Mouse (Mus musculus): ENCODE data around the gene Grip1. TPM values are rescaled to one million over a fixed set of nuclear protein-coding genes. Genes with fewer than 3 reads are reported as not detected.

Gene Grip1
- polyA plus RNA-seq, 1 experiment from 2014 or later = 5.0 TPM

GRCm38 (mm10) chr10:119663586-119663985 is 210.0 kb downstream of the Grip1 start:
- no peak for ATAC-seq (ENCODE audit: insufficient number of reproducible peaks, insufficient read depth, low FRiP score, low TSS enrichment, low read depth)
- Histone ChIP-seq H3K9ac (replicated peaks) (no peak overlapping the region), H3K4me2 (no peak overlapping the region), H3K36me3 (no peaks in the 10 kb centered on the region), H3K27me3 (no peaks in the 10 kb centered on the region), H3K4me1 (replicated peaks) (peaks cover 16% of the 10 kb centered on the region; the same call in 1 of the 2 replicates), H3K9me3 (no peaks in the 10 kb centered on the region), H3K4me3 (replicated peaks) (no peak overlapping the region), H3K27ac (no peak overlapping the region)
- WGBS = 91% methylated on average over 9 of the region's 9 CpGs

- H3K27ac ChIP-seq = no peak overlapping the region
- no peak overlapping the region for H3K4me2 ChIP-seq
- H3K4me3 ChIP-seq (replicated peaks) = no peak overlapping the region
- no peaks in the 10 kb centered on the region for H3K9me3 ChIP-seq
- no peak overlapping the region for H3K9ac ChIP-seq (replicated peaks)
- no peaks in the 10 kb centered on the region for H3K36me3 ChIP-seq
- no peak for ATAC-seq (ENCODE audit: insufficient number of reproducible peaks, insufficient read depth, low FRiP score, low TSS enrichment, low read depth)
- 73% methylated on average over 11 of the region's 11 CpGs for WGBS
- peaks cover 16% of the 10 kb centered on the region; the same call in 1 of the 2 replicates for H3K4me1 ChIP-seq (replicated peaks)
- H3K27me3 ChIP-seq = no peaks in the 10 kb centered on the region
These were observed 212.8 kb downstream of the Grip1 start for GRCm38 (mm10) chr10:119666386-119666785.

GRCm38 (mm10) chr10:119670456-119670855 is 216.8 kb downstream of the Grip1 start:
- Histone ChIP-seq H3K4me2 (no peak overlapping the region), H3K9ac (replicated peaks) (no peak overlapping the region), H3K27me3 (no peaks in the 10 kb centered on the region), H3K9me3 (no peaks in the 10 kb centered on the region), H3K27ac (no peak overlapping the region), H3K36me3 (no peaks in the 10 kb centered on the region), H3K4me3 (replicated peaks) (no peak overlapping the region), H3K4me1 (replicated peaks) (peaks cover 16% of the 10 kb centered on the region; the same call in 1 of the 2 replicates)
- no peak for ATAC-seq (ENCODE audit: insufficient number of reproducible peaks, insufficient read depth, low FRiP score, low TSS enrichment, low read depth)
- 47% methylated on average over 7 of the region's 7 CpGs for WGBS

- Histone ChIP-seq H3K27ac (no peak overlapping the region), H3K4me2 (no peak overlapping the region), H3K36me3 (no peaks in the 10 kb centered on the region), H3K4me3 (replicated peaks) (no peak overlapping the region), H3K9me3 (no peaks in the 10 kb centered on the region), H3K27me3 (no peaks in the 10 kb centered on the region), H3K4me1 (replicated peaks) (peaks cover 19% of the 10 kb centered on the region; the same call in 1 of the 2 replicates), H3K9ac (replicated peaks) (no peak overlapping the region)
- no peak for ATAC-seq (ENCODE audit: insufficient number of reproducible peaks, insufficient read depth, low FRiP score, low TSS enrichment, low read depth)
- 83% methylated on average over 3 of the region's 3 CpGs for WGBS
These were observed 230.8 kb downstream of the Grip1 start for GRCm38 (mm10) chr10:119684377-119684826.

- Histone ChIP-seq H3K4me1 (replicated peaks) (peaks cover 28% of the 10 kb centered on the region), H3K4me2 (peak overlapping the region; percentile 80), H3K9me3 (no peaks in the 10 kb centered on the region), H3K4me3 (replicated peaks) (peak overlapping the region; percentile 36), H3K9ac (replicated peaks) (no peak overlapping the region), H3K27me3 (peaks cover 42% of the 10 kb centered on the region), H3K27ac (no peak overlapping the region), H3K36me3 (no peaks in the 10 kb centered on the region)
- ATAC-seq (ENCODE audit: insufficient number of reproducible peaks, insufficient read depth, low FRiP score, low TSS enrichment, low read depth) = peak; percentile 71; the same call in 1 of the 2 replicates
- 2% methylated on average over 16 of the region's 16 CpGs for WGBS
These were observed 237.9 kb downstream of the Grip1 start for GRCm38 (mm10) chr10:119691358-119692083.

- Histone ChIP-seq H3K4me1 (replicated peaks) (peaks cover 28% of the 10 kb centered on the region), H3K4me2 (peak overlapping the region; percentile 80), H3K9me3 (no peaks in the 10 kb centered on the region), H3K27me3 (peaks cover 42% of the 10 kb centered on the region), H3K4me3 (replicated peaks) (peak overlapping the region; percentile 36), H3K9ac (replicated peaks) (no peak overlapping the region), H3K27ac (no peak overlapping the region), H3K36me3 (no peaks in the 10 kb centered on the region)
- no peak for ATAC-seq (ENCODE audit: insufficient number of reproducible peaks, insufficient read depth, low FRiP score, low TSS enrichment, low read depth)
- 3% methylated on average over 26 of the region's 26 CpGs for WGBS
These were observed 238.8 kb downstream of the Grip1 start for GRCm38 (mm10) chr10:119692284-119692890.

GRCm38 (mm10) chr10:119693400-119693799 is 239.8 kb downstream of the Grip1 start:
- Histone ChIP-seq H3K4me3 (replicated peaks) (no peak overlapping the region), H3K4me1 (replicated peaks) (peaks cover 20% of the 10 kb centered on the region), H3K9ac (replicated peaks) (no peak overlapping the region), H3K9me3 (no peaks in the 10 kb centered on the region), H3K27ac (no peak overlapping the region), H3K4me2 (no peak overlapping the region), H3K36me3 (no peaks in the 10 kb centered on the region), H3K27me3 (peaks cover 42% of the 10 kb centered on the region)
- no peak for ATAC-seq (ENCODE audit: insufficient number of reproducible peaks, insufficient read depth, low FRiP score, low TSS enrichment, low read depth)
- 44% methylated on average over 5 of the region's 5 CpGs for WGBS

GRCm38 (mm10) chr10:119697257-119697798 is 243.7 kb downstream of the Grip1 start:
- no peak overlapping the region for H3K4me2 ChIP-seq
- no peak overlapping the region for H3K27ac ChIP-seq
- no peak overlapping the region for H3K9ac ChIP-seq (replicated peaks)
- H3K36me3 ChIP-seq = no peaks in the 10 kb centered on the region
- no peaks in the 10 kb centered on the region for H3K9me3 ChIP-seq
- no peak for ATAC-seq (ENCODE audit: insufficient number of reproducible peaks, insufficient read depth, low FRiP score, low TSS enrichment, low read depth)
- H3K4me3 ChIP-seq (replicated peaks) = no peak overlapping the region
- H3K27me3 ChIP-seq = peaks cover 19% of the 10 kb centered on the region
- peaks cover under 1% of the 10 kb centered on the region for H3K4me1 ChIP-seq (replicated peaks)
- WGBS = 70% methylated on average over 9 of the region's 9 CpGs

GRCm38 (mm10) chr10:119705348-119705747 is 251.7 kb downstream of the Grip1 start:
- ATAC-seq (ENCODE audit: insufficient number of reproducible peaks, insufficient read depth, low FRiP score, low TSS enrichment, low read depth) = no peak
- Histone ChIP-seq H3K9ac (replicated peaks) (no peak overlapping the region), H3K4me1 (replicated peaks) (no peaks in the 10 kb centered on the region), H3K27ac (no peak overlapping the region), H3K9me3 (no peaks in the 10 kb centered on the region), H3K27me3 (no peaks in the 10 kb centered on the region), H3K4me3 (replicated peaks) (no peak overlapping the region), H3K4me2 (no peak overlapping the region), H3K36me3 (no peaks in the 10 kb centered on the region)
- 53% methylated on average over 4 of the region's 4 CpGs for WGBS

- H3K9me3 ChIP-seq = no peaks in the 10 kb centered on the region
- H3K4me1 ChIP-seq (replicated peaks) = no peaks in the 10 kb centered on the region
- no peak overlapping the region for H3K4me2 ChIP-seq
- no peaks in the 10 kb centered on the region for H3K36me3 ChIP-seq
- H3K4me3 ChIP-seq (replicated peaks) = no peak overlapping the region
- no peak overlapping the region for H3K27ac ChIP-seq
- H3K27me3 ChIP-seq = no peaks in the 10 kb centered on the region
- H3K9ac ChIP-seq (replicated peaks) = no peak overlapping the region
- 92% methylated on average over 4 of the region's 4 CpGs for WGBS
- no peak for ATAC-seq (ENCODE audit: insufficient number of reproducible peaks, insufficient read depth, low FRiP score, low TSS enrichment, low read depth)
These were observed 252.7 kb downstream of the Grip1 start for GRCm38 (mm10) chr10:119706281-119706680.

GRCm38 (mm10) chr10:119706983-119707382 is 253.4 kb downstream of the Grip1 start:
- no peaks in the 10 kb centered on the region for H3K27me3 ChIP-seq
- H3K4me2 ChIP-seq = no peak overlapping the region
- H3K9ac ChIP-seq (replicated peaks) = no peak overlapping the region
- no peaks in the 10 kb centered on the region for H3K36me3 ChIP-seq
- 93% methylated on average over 10 of the region's 10 CpGs for WGBS
- no peak overlapping the region for H3K27ac ChIP-seq
- no peaks in the 10 kb centered on the region for H3K4me1 ChIP-seq (replicated peaks)
- no peak overlapping the region for H3K4me3 ChIP-seq (replicated peaks)
- no peaks in the 10 kb centered on the region for H3K9me3 ChIP-seq
- ATAC-seq (ENCODE audit: insufficient number of reproducible peaks, insufficient read depth, low FRiP score, low TSS enrichment, low read depth) = no peak

Data from limb, embryonic 12.5 days (tissue).